Mouse (Mus musculus) olfactory bulb, adult 2 months (tissue): ENCODE results near the gene Inpp5f. TPM values are rescaled to one million over a fixed set of nuclear protein-coding genes. Genes with fewer than 3 reads are reported as not detected.
A peak's percentile ranks its signal among the peaks of the same experiment; 100 is the strongest.

ENCODE experiments used
- H3K27ac ChIP-seq: fragments of 200-500 bp; 2 replicates; pipeline ENCODE4 v1.5.1; 2012; ENCODE audit warnings: low read depth, low read length; ENCODE audit not compliant: insufficient read depth
- H3K4me1 ChIP-seq: fragments of 200-500 bp; 2 replicates; pipeline ENCODE4 v1.6.1; 2012; ENCODE audit warnings: low read length; ENCODE audit not compliant: control insufficient read depth, insufficient read depth
- H3K4me3 ChIP-seq: fragments of 200-500 bp; 2 replicates; pipeline ENCODE4 v1.5.1; 2012; ENCODE audit warnings: mild to moderate bottlenecking, low read depth, low read length, moderate library complexity; ENCODE audit not compliant: insufficient read depth
- CTCF ChIP-seq: fragments of 200-500 bp; IDR thresholded peaks from 2 replicates; pipeline ENCODE4 v1.5.1; 2012; ENCODE audit warnings: low read depth, mild to moderate bottlenecking, low read length, moderate library complexity; ENCODE audit not compliant: insufficient read depth
- POLR2A ChIP-seq: fragments of 200-500 bp; IDR thresholded peaks from 2 replicates; pipeline ENCODE4 v1.6.1; 2012; ENCODE audit warnings: mild to moderate bottlenecking, low read depth, low read length, moderate library complexity; ENCODE audit not compliant: insufficient read depth
- WGBS: fragments of 180-500 bp; shearing (Covaris S2); methylation state at CpG from one replicate; pipeline ENCODE4 v1.1.7; 2018; 5-methylcytosine and 5-hydroxymethylcytosine counted together
- polyA plus RNA-seq: library from polyadenylated mRNA; stranded (reverse); fragments of >200 nt; gene quantifications from 2 replicates; pipeline ENCODE4 v1.2.4, GENCODE M21; 2012; ENCODE audit warnings: low replicate concordance; ENCODE audit not compliant: missing spikeins, insufficient read depth, insufficient read length

The Inpp5f gene
- polyA plus RNA-seq, 1 experiment, result not detected

DNA sequence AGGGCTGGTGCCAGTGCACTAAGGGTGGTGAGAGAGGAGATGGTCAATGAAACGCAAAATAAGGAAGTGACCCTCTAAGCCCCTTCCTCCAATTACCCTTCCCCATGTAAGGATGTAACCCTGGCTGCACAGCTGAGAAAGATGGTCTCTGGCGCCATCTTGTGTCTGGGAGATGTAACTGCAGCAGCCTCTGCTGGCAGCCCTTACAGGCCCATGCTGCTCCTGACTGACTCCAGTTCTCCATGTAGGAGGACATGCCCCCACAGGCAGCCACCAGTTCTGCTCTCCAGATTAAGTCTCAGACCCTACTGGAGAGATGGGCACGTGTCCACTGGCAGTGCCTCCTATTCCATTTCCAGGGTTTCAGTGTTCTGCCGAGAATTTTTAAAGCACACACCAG, 94.6 kb downstream of the Inpp5f start:
- Histone ChIP-seq H3K4me3 (no peak overlapping the region), H3K4me1 (no peaks in the 10 kb centered on the region), H3K27ac (no peak overlapping the region)
- TF ChIP-seq CTCF (peak; percentile 84; the same call in 1 of the 2 replicates), POLR2A (no peak)
- 16% methylated on average over 4 of the region's 4 CpGs for WGBS

DNA sequence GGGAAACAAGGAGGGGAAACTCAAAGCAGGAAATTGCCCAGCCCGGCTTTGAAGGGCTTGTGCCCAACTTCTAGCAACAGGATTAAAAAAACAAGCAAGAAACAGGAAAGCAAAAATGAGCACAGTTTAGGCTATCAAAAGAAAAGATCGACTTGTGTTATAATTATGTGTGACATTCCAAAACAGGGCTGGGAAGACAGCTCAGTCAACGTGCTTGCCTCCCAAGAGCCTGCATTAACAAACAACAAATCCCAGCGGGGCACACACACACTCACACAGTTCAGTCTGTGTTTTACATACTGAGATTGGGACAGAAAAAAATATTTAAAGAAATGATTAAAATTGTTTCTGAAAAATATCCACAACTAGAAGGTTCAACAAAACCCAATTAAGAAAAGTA, 106.9 kb downstream of the Inpp5f start:
- WGBS, result 53% methylated on average over 4 of the region's 4 CpGs
- no peak overlapping the region for H3K4me3 ChIP-seq
- H3K4me1 ChIP-seq, result no peaks in the 10 kb centered on the region
- no peak for TF ChIP-seq POLR2A
- TF ChIP-seq CTCF, result no peak
- no peak overlapping the region for H3K27ac ChIP-seq

DNA sequence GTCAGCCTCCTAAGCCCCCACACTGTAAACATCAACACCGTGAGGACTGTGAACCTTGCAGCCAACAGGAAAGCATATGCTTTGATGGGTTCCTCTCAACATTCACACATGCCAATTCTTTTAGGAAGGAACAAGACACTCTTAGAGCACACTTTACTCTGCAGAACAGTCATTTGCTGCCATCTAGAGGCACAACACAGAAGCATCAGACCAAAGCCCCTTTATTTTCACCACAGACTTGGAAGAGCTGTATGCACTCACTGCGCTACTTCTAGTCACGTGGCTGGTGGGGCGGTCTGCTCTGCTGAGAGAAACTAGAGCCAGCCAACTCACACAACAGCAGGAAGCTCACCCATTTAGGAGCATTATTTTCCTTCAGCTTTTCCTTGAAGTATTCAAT, 113.6 kb downstream of the Inpp5f start:
- Histone ChIP-seq H3K4me1 (peaks cover 5% of the 10 kb centered on the region), H3K27ac (no peak overlapping the region), H3K4me3 (no peak overlapping the region)
- no peak for TF ChIP-seq POLR2A
- TF ChIP-seq CTCF, result no peak
- 6% methylated on average over 4 of the region's 4 CpGs for whole genome bisulfite sequencing

DNA sequence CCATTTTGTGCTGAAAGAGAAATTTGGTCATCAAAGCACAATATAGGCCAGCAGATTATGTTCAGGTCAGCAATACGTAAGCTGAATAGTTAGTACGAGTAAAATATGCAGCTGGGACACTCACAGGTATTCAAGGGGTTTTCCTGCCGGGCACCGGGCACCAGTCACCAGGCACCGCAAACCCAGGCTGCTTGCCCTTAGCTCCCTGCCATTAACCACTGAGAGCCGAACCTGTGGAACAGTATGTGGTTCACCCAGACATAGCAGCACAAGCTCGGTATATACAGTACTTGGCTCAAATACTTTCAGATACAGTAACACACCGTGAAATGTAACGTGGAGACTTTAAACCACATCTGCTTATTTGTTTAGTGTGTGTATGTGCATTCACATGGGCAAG, 114.1 kb downstream of the Inpp5f start:
- 38% methylated on average over 9 of the region's 9 CpGs for WGBS
- Histone ChIP-seq H3K4me1 (peaks cover 5% of the 10 kb centered on the region), H3K4me3 (no peak overlapping the region), H3K27ac (no peak overlapping the region)
- no peak for TF ChIP-seq POLR2A
- no peak for TF ChIP-seq CTCF

DNA sequence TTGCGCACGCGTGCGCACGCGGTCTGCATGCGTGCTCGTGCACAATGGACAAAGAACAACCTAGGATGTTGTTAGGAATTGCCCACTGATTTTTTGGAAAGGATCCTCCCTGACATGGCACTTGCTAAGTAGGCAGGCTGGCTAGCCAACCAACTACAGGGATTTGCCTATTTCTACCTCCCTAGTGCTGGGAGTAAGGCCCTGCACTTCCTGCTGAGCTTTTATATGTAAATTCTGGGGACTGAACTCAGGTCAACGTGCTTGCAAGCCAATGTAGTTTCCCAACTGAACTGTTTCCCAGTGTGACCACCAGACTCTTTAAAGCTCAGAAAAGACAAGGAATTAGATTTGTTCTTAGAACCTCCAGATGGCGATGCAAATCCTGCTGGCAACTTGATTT, 115.9 kb downstream of the Inpp5f start:
- Histone ChIP-seq H3K4me1 (peaks cover 5% of the 10 kb centered on the region), H3K4me3 (no peak overlapping the region), H3K27ac (no peak overlapping the region)
- 78% methylated on average over 10 of the region's 10 CpGs for WGBS
- TF ChIP-seq POLR2A, result no peak
- TF ChIP-seq CTCF, result no peak

DNA sequence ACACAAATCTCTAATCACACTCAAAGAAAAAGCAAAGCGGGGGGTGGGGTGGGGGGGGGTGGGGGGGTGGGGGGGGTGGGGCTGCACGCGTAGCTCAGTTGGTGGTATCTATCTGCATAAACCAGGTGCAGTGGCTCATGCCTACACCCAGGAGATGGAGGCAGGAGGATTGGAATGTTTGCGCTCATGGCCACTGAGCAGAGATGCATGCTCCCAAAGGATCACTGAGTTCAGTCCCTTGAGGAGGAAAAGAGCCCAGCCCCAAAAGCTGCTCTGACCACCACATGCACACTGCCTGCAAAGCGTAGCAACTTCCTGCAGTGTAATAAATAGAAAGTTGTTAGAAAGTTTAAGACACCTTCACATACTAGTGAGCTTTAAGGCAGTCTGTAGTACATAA, 116.6 kb downstream of the Inpp5f start:
- Histone ChIP-seq H3K4me1 (peaks cover 5% of the 10 kb centered on the region), H3K4me3 (no peak overlapping the region), H3K27ac (no peak overlapping the region)
- no peak for TF ChIP-seq CTCF
- TF ChIP-seq POLR2A, result no peak
- 50% methylated on average over 5 of the region's 5 CpGs for WGBS

DNA sequence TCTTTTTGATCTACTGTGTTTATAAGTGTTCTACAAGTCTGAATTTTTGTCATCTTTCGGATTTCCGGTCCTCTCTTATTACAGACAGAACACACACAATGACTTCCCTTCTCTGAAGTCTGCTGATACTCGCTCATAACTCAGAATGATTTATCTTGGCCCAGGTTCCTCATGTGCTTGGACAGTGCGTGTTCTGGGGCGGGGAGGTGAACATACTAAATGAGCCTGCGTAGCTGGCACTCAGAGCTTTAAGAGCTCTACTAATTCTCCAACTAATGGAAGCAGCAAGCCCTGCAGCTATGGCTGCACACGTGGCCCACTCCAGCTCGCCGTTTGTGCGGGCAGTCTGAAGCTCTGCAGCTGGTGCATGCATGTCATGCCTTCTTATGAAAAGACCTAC, 117.6 kb downstream of the Inpp5f start:
- H3K4me3 ChIP-seq, result no peak overlapping the region
- TF ChIP-seq CTCF, result no peak
- TF ChIP-seq POLR2A, result no peak
- 88% methylated on average over 10 of the region's 10 CpGs for WGBS
- no peak overlapping the region for H3K27ac ChIP-seq
- H3K4me1 ChIP-seq, result peaks cover 5% of the 10 kb centered on the region

DNA sequence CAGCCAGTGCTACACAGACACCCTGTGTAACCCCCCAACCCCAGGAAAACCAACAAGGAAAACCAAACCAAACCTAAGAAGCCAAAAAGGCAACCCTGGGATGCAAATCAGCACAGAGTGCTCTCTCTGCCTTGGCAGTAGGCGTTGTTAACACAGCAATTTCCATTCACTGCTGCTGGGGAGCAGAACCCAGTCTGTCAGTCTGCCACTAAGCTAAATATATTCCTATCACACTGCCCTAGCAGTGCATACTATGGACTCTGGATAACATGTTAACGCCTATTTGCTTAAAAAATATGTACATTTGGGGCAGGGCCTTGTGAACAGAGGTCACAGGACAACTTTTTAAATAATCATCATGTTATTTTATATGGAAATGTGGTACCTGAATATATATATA, 120.5 kb downstream of the Inpp5f start:
- 18% methylated on average over 2 of the region's 2 CpGs for WGBS
- TF ChIP-seq CTCF (no peak), POLR2A (no peak)
- Histone ChIP-seq H3K4me1 (peaks cover 2% of the 10 kb centered on the region; the same call in 1 of the 2 replicates), H3K27ac (peak overlapping the region; percentile 20; the same call in 1 of the 2 replicates), H3K4me3 (no peak overlapping the region)

DNA sequence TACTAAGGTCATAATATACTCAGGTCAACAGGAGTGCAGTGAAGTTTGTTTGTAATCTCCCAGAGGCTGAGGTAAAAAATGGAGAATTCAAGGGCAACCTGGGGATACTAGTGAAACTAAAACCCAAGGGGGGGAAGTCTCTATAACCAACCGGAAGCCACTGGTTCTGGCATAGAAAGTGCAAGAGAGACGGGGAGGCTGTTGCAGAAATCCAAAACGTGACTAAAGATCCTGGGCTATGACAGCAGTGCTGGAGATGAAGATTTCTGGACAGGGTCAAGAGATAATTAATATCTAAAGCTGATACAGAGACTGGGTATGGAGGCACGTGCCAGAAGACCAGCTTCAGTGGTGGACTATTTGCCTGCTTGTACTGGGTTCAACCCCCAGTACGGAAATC, 126.9 kb downstream of the Inpp5f start:
- Histone ChIP-seq H3K27ac (no peak overlapping the region), H3K4me1 (no peaks in the 10 kb centered on the region), H3K4me3 (no peak overlapping the region)
- TF ChIP-seq CTCF, result no peak
- TF ChIP-seq POLR2A, result no peak
- 70% methylated on average over 5 of the region's 5 CpGs for WGBS

DNA sequence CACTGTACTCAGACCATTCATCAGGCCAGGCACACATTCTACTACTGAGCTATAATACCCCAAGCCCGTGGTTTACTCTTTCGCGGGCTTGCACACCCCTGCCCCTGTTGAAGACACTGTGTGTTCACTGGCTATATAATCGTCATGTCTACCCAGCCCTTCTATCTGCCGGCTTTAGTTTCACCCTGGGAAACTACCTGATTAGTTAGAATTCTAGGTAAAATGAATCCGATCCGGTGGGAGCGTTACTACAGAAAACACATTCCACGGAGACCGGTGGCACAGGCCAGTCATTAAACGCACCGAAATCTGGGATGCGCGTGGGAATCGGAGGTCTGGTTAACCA, 128.0 kb downstream of the Inpp5f start:
- H3K4me3 ChIP-seq, result peak overlapping the region; percentile 51
- TF ChIP-seq POLR2A, result no peak
- TF ChIP-seq CTCF, result no peak
- no peaks in the 10 kb centered on the region for H3K4me1 ChIP-seq
- H3K27ac ChIP-seq, result no peak overlapping the region
- 1% methylated on average over 15 of the region's 15 CpGs for WGBS
